Mouse (Mus musculus) mesoderm, embryonic 11.5 days (tissue): ENCODE data around the gene Sema4b.
A peak's percentile ranks its signal among the peaks of the same experiment; 100 is the strongest.

Source experiments
- DNase-seq: peaks from one replicate; pipeline ENCODE4 v3.0.0-alpha.2; 2012; ENCODE audit warnings: low read depth, low spot score

Gene Sema4b

GRCm38 (mm10) chr7:80186531-80187296 is at the start of gene Sema4b:
Gene Sema4b (plus strand): TSS chr7:80186841.
- peak; percentile 92 for DNase-seq

GRCm38 (mm10) chr7:80138375-80138774 is 48.3 kb upstream of the Sema4b start:
- DNase-seq: no peak

GRCm38 (mm10) chr7:80140815-80141214 is 45.8 kb upstream of the Sema4b start:
- peak; percentile 72 for DNase-seq

GRCm38 (mm10) chr7:80143331-80144273 is 43.0 kb upstream of the Sema4b start:
- peak; percentile 30 for DNase-seq

- no peak for DNase-seq
These were observed 41.9 kb upstream of the Sema4b start for GRCm38 (mm10) chr7:80144695-80145094.

- DNase-seq: no peak
These were observed 40.6 kb upstream of the Sema4b start for GRCm38 (mm10) chr7:80146077-80146476.

- no peak for DNase-seq
These were observed 37.3 kb upstream of the Sema4b start for GRCm38 (mm10) chr7:80149356-80149755.

GRCm38 (mm10) chr7:80152152-80152551 is 34.5 kb upstream of the Sema4b start:
- peak; percentile 37 for DNase-seq

- DNase-seq: no peak
These were observed 33.9 kb upstream of the Sema4b start for GRCm38 (mm10) chr7:80152756-80153155.

- DNase-seq: no peak
These were observed 32.0 kb upstream of the Sema4b start for GRCm38 (mm10) chr7:80154689-80155088.

GRCm38 (mm10) chr7:80156711-80157227 is 29.9 kb upstream of the Sema4b start:
- peak; percentile 61 for DNase-seq

- no peak for DNase-seq
These were observed 28.0 kb upstream of the Sema4b start for GRCm38 (mm10) chr7:80158496-80159268.

- DNase-seq: no peak
These were observed 26.2 kb upstream of the Sema4b start for GRCm38 (mm10) chr7:80160293-80160944.

- no peak for DNase-seq
These were observed 25.7 kb upstream of the Sema4b start for GRCm38 (mm10) chr7:80160945-80161306.

GRCm38 (mm10) chr7:80165432-80165831 is 21.2 kb upstream of the Sema4b start:
- no peak for DNase-seq

- no peak for DNase-seq
These were observed 19.9 kb upstream of the Sema4b start for GRCm38 (mm10) chr7:80166740-80167139.

GRCm38 (mm10) chr7:80169847-80170246 is 16.8 kb upstream of the Sema4b start:
- DNase-seq: no peak

GRCm38 (mm10) chr7:80171345-80171744 is 15.3 kb upstream of the Sema4b start:
- DNase-seq: no peak

- no peak for DNase-seq
These were observed 14.3 kb upstream of the Sema4b start for GRCm38 (mm10) chr7:80172069-80172956.

- no peak for DNase-seq
These were observed 10.5 kb upstream of the Sema4b start for GRCm38 (mm10) chr7:80176159-80176558.
